Mouse (Mus musculus) neural tube, embryonic 14.5 days (tissue): Measurements from ENCODE around the gene Gsg1. TPM values are rescaled to one million over a fixed set of nuclear protein-coding genes. Genes with fewer than 3 reads are reported as not detected.
A peak's percentile ranks its signal among the peaks of the same experiment; 100 is the strongest.

Source experiments
- ATAC-seq: fragments of 200-750 bp; cut with Nextera tagmentation; 2 replicates; pipeline ENCODE4 v1.8.0; 2017; ENCODE audit warnings: low read depth, mild to moderate bottlenecking, moderate TSS enrichment, moderate library complexity
- H3K27ac ChIP-seq: fragments of 300-500 bp; sonication (generic); 2 replicates; pipeline ENCODE4 v1.5.1; 2014; ENCODE audit warnings: low read depth, mild to moderate bottlenecking, control low read depth, low read length, moderate library complexity, mixed read lengths
- H3K27me3 ChIP-seq: fragments of 300-500 bp; sonication (generic); 2 replicates; pipeline ENCODE4 v1.6.1; 2014; ENCODE audit warnings: low read length; ENCODE audit not compliant: control insufficient read depth, insufficient read depth
- H3K36me3 ChIP-seq: fragments of 300-500 bp; sonication (generic); 2 replicates; pipeline ENCODE4 v1.6.1; 2014; ENCODE audit warnings: low read length, mixed read lengths; ENCODE audit not compliant: control insufficient read depth, insufficient read depth
- H3K4me1 ChIP-seq: fragments of 300-500 bp; sonication (generic); 2 replicates; pipeline ENCODE4 v1.6.1; 2014; ENCODE audit warnings: low read length; ENCODE audit not compliant: control insufficient read depth, insufficient read depth
- H3K4me2 ChIP-seq: fragments of 300-500 bp; sonication (generic); 2 replicates; pipeline ENCODE4 v1.6.1; 2014; ENCODE audit warnings: mild to moderate bottlenecking, low read depth, low read length, control low read depth
- H3K4me3 ChIP-seq: fragments of 300-500 bp; sonication (generic); 2 replicates; pipeline ENCODE4 v1.5.1; 2014; ENCODE audit warnings: low read depth, low read length, control low read depth, mixed read lengths
- H3K9ac ChIP-seq: fragments of 300-500 bp; sonication (generic); replicated peaks from 2 replicates; pipeline ENCODE4 v1.6.1; 2014; ENCODE audit warnings: low read depth, mild to moderate bottlenecking, control low read depth, low read length, mixed read lengths
- H3K9me3 ChIP-seq: fragments of 300-500 bp; sonication (generic); 2 replicates; pipeline ENCODE4 v1.6.1; 2016; ENCODE audit warnings: low read length; ENCODE audit not compliant: control insufficient read depth
- WGBS: fragments of 180-500 bp; shearing (Covaris S2); extraction: QIAGEN DNeasy Blood & Tissue Kit; methylation state at CpG from one replicate; pipeline ENCODE4 v1.1.7; 2014; 5-methylcytosine and 5-hydroxymethylcytosine counted together
- polyA plus RNA-seq: library from polyadenylated mRNA; unstranded; fragments of >200 nt; fragmentation: Nextera tagmentation; extraction: Ambion mirVana; gene quantifications from 2 replicates; pipeline ENCODE4 v1.2.1, GENCODE M21; 2014

Gsg1 gene
- polyA plus RNA-seq, 1 experiment from 2014 or later, result 0.27 TPM

- H3K36me3 ChIP-seq, result peaks cover 35% of the 10 kb centered on the region
- WGBS, result 89% methylated on average over 6 of the region's 6 CpGs
- ATAC-seq, result no peak
- H3K4me2 ChIP-seq, result no peak overlapping the region
- no peaks in the 10 kb centered on the region for H3K9me3 ChIP-seq
- H3K4me3 ChIP-seq, result no peak overlapping the region
- no peaks in the 10 kb centered on the region for H3K4me1 ChIP-seq
- no peak overlapping the region for H3K27ac ChIP-seq
- no peaks in the 10 kb centered on the region for H3K27me3 ChIP-seq
- H3K9ac ChIP-seq, result no peak overlapping the region
Observed at GRCm38 (mm10) chr6:135230586-135230985, 23.6 kb downstream of the Gsg1 start.

DNA sequence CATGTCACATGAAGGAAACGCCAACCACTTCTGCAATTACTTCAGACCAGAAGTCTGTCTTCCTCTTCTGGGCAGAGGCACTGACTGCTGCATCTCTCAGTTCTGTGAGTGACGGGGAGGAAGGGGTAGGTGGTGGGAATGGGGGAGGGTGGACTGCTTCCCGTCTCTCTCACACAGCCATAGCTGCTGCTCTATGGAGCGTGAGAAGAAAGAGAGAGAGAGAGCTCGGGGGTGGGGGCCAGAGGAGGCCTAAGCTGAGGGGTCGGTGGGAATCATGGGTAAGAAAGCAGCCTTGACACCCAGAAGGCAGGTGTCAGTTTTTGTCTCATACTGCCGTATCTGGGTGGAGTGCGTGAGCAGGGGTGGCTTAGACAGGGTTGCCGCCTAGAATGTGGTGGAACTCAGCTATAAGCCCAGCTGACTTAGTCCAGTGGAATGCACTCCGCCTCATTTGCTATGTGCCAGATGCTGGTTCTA is 25.6 kb downstream of the Gsg1 start:
- ATAC-seq, result 0 out of 2 replicates have a peak, but pooled peaks have one; percentile 41
- WGBS, result 51% methylated on average over 10 of the region's 10 CpGs

GRCm38 (mm10) chr6:135223786-135224416 is 30.2 kb downstream of the Gsg1 start:
- Histone ChIP-seq H3K9me3 (no peaks in the 10 kb centered on the region), H3K4me1 (peaks cover 4% of the 10 kb centered on the region; the same call in 1 of the 2 replicates), H3K9ac (0 out of 2 replicates have a peak overlapping the region, but pooled peaks have one; percentile 7), H3K27me3 (no peaks in the 10 kb centered on the region), H3K36me3 (peaks cover 8% of the 10 kb centered on the region), H3K4me2 (no peak overlapping the region), H3K27ac (no peak overlapping the region), H3K4me3 (no peak overlapping the region)
- ATAC-seq, result peak; percentile 76; the same call in 1 of the 2 replicates
- 53% methylated on average over 6 of the region's 6 CpGs for WGBS

More for the DNA sequence above, 25.6 kb downstream of the Gsg1 start:
- Histone ChIP-seq H3K4me2 (no peak overlapping the region), H3K4me1 (peaks cover 4% of the 10 kb centered on the region; the same call in 1 of the 2 replicates), H3K9ac (no peak overlapping the region), H3K27ac (no peak overlapping the region), H3K27me3 (no peaks in the 10 kb centered on the region), H3K9me3 (no peaks in the 10 kb centered on the region), H3K36me3 (peaks cover 27% of the 10 kb centered on the region), H3K4me3 (no peak overlapping the region)

GRCm38 (mm10) chr6:135219916-135220315 is 34.2 kb downstream of the Gsg1 start:
- ATAC-seq, result no peak
- peaks cover 8% of the 10 kb centered on the region; the same call in 1 of the 2 replicates for H3K36me3 ChIP-seq
- no peak overlapping the region for H3K27ac ChIP-seq
- H3K27me3 ChIP-seq, result no peaks in the 10 kb centered on the region
- no peaks in the 10 kb centered on the region for H3K9me3 ChIP-seq
- peaks cover 4% of the 10 kb centered on the region; the same call in 1 of the 2 replicates for H3K4me1 ChIP-seq
- H3K4me3 ChIP-seq, result no peak overlapping the region
- H3K4me2 ChIP-seq, result no peak overlapping the region
- H3K9ac ChIP-seq, result no peak overlapping the region
- WGBS, result 89% methylated on average over 5 of the region's 5 CpGs

- 74% methylated on average over 8 of the region's 8 CpGs for WGBS
- no peaks in the 10 kb centered on the region for H3K9me3 ChIP-seq
- H3K36me3 ChIP-seq, result peaks cover 8% of the 10 kb centered on the region; the same call in 1 of the 2 replicates
- no peaks in the 10 kb centered on the region for H3K4me1 ChIP-seq
- no peak for ATAC-seq
- H3K27ac ChIP-seq, result no peak overlapping the region
- H3K4me2 ChIP-seq, result no peak overlapping the region
- no peak overlapping the region for H3K4me3 ChIP-seq
- no peak overlapping the region for H3K9ac ChIP-seq
- H3K27me3 ChIP-seq, result no peaks in the 10 kb centered on the region
Observed at GRCm38 (mm10) chr6:135218330-135218729, 35.8 kb downstream of the Gsg1 start.

GRCm38 (mm10) chr6:135212666-135213065 is 41.5 kb downstream of the Gsg1 start:
- Histone ChIP-seq H3K36me3 (peaks cover 12% of the 10 kb centered on the region; the same call in 1 of the 2 replicates), H3K4me3 (no peak overlapping the region), H3K9me3 (no peaks in the 10 kb centered on the region), H3K27me3 (no peaks in the 10 kb centered on the region), H3K4me2 (no peak overlapping the region), H3K4me1 (no peaks in the 10 kb centered on the region), H3K9ac (no peak overlapping the region), H3K27ac (no peak overlapping the region)
- ATAC-seq, result no peak
- WGBS, result 87% methylated on average over 2 of the region's 2 CpGs

- 67% methylated on average over 7 of the region's 7 CpGs for WGBS
- ATAC-seq, result no peak
- Histone ChIP-seq H3K9ac (no peak overlapping the region), H3K27ac (no peak overlapping the region), H3K4me2 (no peak overlapping the region), H3K27me3 (no peaks in the 10 kb centered on the region), H3K4me3 (no peak overlapping the region), H3K36me3 (peaks cover 4% of the 10 kb centered on the region; the same call in 1 of the 2 replicates), H3K9me3 (no peaks in the 10 kb centered on the region), H3K4me1 (no peaks in the 10 kb centered on the region)
Observed at GRCm38 (mm10) chr6:135211169-135211568, 43.0 kb downstream of the Gsg1 start.

DNA sequence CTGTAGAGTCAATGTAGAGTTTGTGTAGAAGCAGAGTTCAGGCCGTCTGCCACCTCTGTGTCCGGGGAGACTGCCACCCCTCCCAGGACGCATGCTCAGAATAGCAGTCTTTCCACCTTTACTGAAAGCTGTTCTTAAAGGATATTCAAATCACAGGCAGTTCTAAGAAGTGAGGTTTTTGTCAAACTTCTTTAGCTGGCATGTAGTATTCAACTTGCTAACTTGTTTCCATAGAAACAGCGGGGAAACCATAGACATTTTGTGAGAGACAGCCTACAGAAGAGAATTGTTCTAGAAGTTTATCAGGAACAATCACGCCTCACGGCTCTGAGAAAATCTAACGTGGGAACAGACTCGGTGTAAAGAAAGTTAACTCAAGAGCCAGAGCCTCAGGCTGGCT is 47.2 kb downstream of the Gsg1 start:
- no peak for ATAC-seq
- H3K36me3 ChIP-seq, result peaks cover 4% of the 10 kb centered on the region; the same call in 1 of the 2 replicates

DNA sequence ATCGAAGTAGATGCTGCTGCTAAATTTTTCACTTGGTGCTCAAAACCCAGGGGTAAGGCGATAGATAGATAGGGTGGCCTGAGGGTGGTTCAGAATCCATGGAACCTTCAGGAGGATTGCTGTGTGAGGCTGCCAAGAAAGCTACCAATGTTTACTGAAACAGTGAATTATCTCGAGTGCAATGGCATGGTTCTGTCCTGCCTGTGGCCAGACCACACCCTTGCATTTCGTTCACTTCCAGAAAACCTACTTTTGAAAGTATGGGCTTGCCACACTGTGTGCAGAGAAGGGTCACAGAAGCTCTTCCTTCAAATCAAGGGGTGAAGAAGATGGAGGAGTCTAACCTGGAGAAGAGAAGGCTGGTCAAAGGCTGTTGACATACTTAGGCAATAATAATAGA is 48.3 kb downstream of the Gsg1 start:
- Histone ChIP-seq H3K27ac (no peak overlapping the region), H3K9me3 (no peaks in the 10 kb centered on the region), H3K4me1 (peaks cover 2% of the 10 kb centered on the region; the same call in 1 of the 2 replicates), H3K27me3 (no peaks in the 10 kb centered on the region), H3K9ac (no peak overlapping the region), H3K36me3 (peaks cover 4% of the 10 kb centered on the region; the same call in 1 of the 2 replicates), H3K4me3 (no peak overlapping the region), H3K4me2 (no peak overlapping the region)
- WGBS, result 90% methylated on average over 4 of the region's 4 CpGs
- ATAC-seq, result no peak

More for the DNA sequence above, 47.2 kb downstream of the Gsg1 start:
- H3K27me3 ChIP-seq, result no peaks in the 10 kb centered on the region
- no peak overlapping the region for H3K27ac ChIP-seq
- no peak overlapping the region for H3K9ac ChIP-seq
- H3K4me1 ChIP-seq, result no peaks in the 10 kb centered on the region
- no peak overlapping the region for H3K4me3 ChIP-seq
- no peaks in the 10 kb centered on the region for H3K9me3 ChIP-seq
- WGBS, result 40% methylated on average over 8 of the region's 8 CpGs
- no peak overlapping the region for H3K4me2 ChIP-seq
